Mouse (Mus musculus) liver, postnatal 0 days (tissue): ENCODE results near the gene Dlgap5.

Experiments
- CTCF ChIP-seq: sonication (generic); IDR thresholded peaks from 2 replicates; pipeline ENCODE4 v1.5.1; 2016; ENCODE audit warnings: antibody characterized with exemption, low read depth
- EP300 ChIP-seq: IDR thresholded peaks from 2 replicates; pipeline ENCODE4 v1.6.1; 2016; ENCODE audit warnings: antibody characterized with exemption, low read depth, mild to moderate bottlenecking

DNA sequence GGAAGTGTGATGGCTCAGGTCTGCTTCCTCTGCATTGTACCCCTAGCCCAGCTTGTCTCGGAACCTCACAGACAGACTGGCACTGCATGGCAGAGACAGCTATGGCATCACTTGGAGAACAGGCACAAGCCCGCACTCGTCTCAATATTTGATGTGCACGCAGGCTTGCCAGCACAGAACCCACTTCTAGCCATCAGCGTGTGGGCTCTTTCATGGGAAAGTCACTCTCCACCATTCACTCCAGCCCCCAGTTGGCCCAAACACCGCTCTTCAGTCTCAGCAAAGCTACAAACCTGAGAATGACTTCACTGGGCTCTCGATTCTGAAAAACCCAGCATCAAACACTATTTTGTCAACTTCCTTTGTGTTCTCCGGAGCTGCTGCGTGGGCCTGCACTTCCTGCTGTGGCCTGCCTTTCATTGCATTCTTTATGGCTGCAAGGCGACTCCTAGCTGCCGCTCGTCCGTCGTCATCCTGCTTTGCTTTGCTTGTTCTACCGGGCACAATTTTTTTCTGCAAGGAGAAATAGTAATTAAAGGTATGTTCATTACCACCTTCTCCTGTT lies 22.7 kb downstream of the Dlgap5 start:
- TF ChIP-seq CTCF (no peak), EP300 (no peak)
